Mouse (Mus musculus) macrophage (primary cell): ENCODE data around the gene Cd63. TPM values are rescaled to one million over a fixed set of nuclear protein-coding genes. Genes with fewer than 3 reads are reported as not detected.

Experiments used
- H3K27ac ChIP-seq: fragments of 350-480 bp; formaldehyde crosslinking; 2 replicates; pipeline ENCODE4 v1.9.0; 2021
- H3K36me3 ChIP-seq: fragments of 350-480 bp; formaldehyde crosslinking; 2 replicates; pipeline ENCODE4 v1.9.0; 2021; ENCODE audit errors: inconsistent target
- H3K4me3 ChIP-seq: fragments of 350-480 bp; formaldehyde crosslinking; 2 replicates; pipeline ENCODE4 v1.9.0; 2021; ENCODE audit errors: inconsistent target
- H3K79me2 ChIP-seq: fragments of 350-480 bp; formaldehyde crosslinking; 2 replicates; pipeline ENCODE4 v1.9.0; 2021; ENCODE audit errors: inconsistent target
- WGBS: methylation state at CpG from one replicate; pipeline ENCODE4 v1.1.7; 2026; ENCODE audit warnings: inconsistent platforms; ENCODE audit not compliant: missing documents; 5-methylcytosine and 5-hydroxymethylcytosine counted together
- polyA plus RNA-seq: library from polyadenylated mRNA; stranded (reverse); fragments of 250-400 nt; gene quantifications from 3 replicates; pipeline ENCODE4 v1.2.4, GENCODE M21; 2018; ENCODE audit warnings: inconsistent platforms

Cd63 gene
- polyA plus RNA-seq, 1 experiment from 2014 or later: 1,611 TPM

- Histone ChIP-seq H3K36me3 (peaks cover 57% of the 10 kb centered on the region), H3K79me2 (peaks cover 50% of the 10 kb centered on the region), H3K4me3 (no peak overlapping the region), H3K27ac (no peak overlapping the region)
- 92% methylated on average over 9 of the region's 12 CpGs for WGBS
These were observed 12.9 kb downstream of the Cd63 start for GRCm38 (mm10) chr10:128913696-128914095.

DNA sequence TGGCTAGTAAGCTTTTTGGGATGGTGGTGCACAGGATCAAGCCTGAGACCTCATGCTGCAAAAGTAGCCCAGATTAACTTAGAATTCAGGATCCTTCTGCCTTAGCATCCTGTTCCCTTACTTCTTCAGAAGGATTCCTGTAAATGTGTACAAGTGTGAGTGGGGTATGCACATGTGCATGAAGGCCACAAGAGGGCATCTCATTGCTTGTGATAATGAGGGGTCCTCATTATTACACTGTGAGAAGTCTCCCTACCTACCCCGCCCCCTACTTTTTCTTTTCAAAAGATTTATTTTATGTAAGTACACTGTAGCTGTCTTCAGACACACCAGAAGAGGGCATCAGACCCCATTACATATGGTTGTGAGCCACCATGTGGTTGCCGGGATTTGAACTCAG is 14.8 kb downstream of the Cd63 start:
- 91% methylated on average over 2 of the region's 2 CpGs for WGBS
- Histone ChIP-seq H3K79me2 (peaks cover 41% of the 10 kb centered on the region), H3K27ac (no peak overlapping the region), H3K4me3 (no peak overlapping the region), H3K36me3 (peaks cover 57% of the 10 kb centered on the region)

- Histone ChIP-seq H3K79me2 (peaks cover 30% of the 10 kb centered on the region), H3K4me3 (no peak overlapping the region), H3K36me3 (peaks cover 57% of the 10 kb centered on the region), H3K27ac (no peak overlapping the region)
- 98% methylated on average over 3 of the region's 3 CpGs for WGBS
These were observed 15.9 kb downstream of the Cd63 start for GRCm38 (mm10) chr10:128916665-128917064.

- 93% methylated on average over 6 of the region's 6 CpGs for WGBS
These were observed 16.6 kb downstream of the Cd63 start for GRCm38 (mm10) chr10:128917400-128917799.

GRCm38 (mm10) chr10:128918246-128918645 is 17.5 kb downstream of the Cd63 start:
- 84% methylated on average over 7 of the region's 7 CpGs for WGBS
- H3K36me3 ChIP-seq: peaks cover 46% of the 10 kb centered on the region
- no peak overlapping the region for H3K27ac ChIP-seq
- peaks cover 14% of the 10 kb centered on the region; the same call in 1 of the 2 replicates for H3K79me2 ChIP-seq
- H3K4me3 ChIP-seq: no peak overlapping the region

More at GRCm38 (mm10) chr10:128917400-128917799, 16.6 kb downstream of the Cd63 start:
- Histone ChIP-seq H3K36me3 (peaks cover 52% of the 10 kb centered on the region), H3K79me2 (peaks cover 23% of the 10 kb centered on the region; the same call in 1 of the 2 replicates), H3K4me3 (no peak overlapping the region), H3K27ac (no peak overlapping the region)

- WGBS: 83% methylated on average over 6 of the region's 6 CpGs
- H3K27ac ChIP-seq: no peak overlapping the region
- peaks cover 37% of the 10 kb centered on the region for H3K36me3 ChIP-seq
- peaks cover 4% of the 10 kb centered on the region; the same call in 1 of the 2 replicates for H3K79me2 ChIP-seq
- H3K4me3 ChIP-seq: no peak overlapping the region
These were observed 18.4 kb downstream of the Cd63 start for GRCm38 (mm10) chr10:128919203-128919631.

- no peak overlapping the region for H3K27ac ChIP-seq
- WGBS: 94% methylated on average over 7 of the region's 7 CpGs
- H3K4me3 ChIP-seq: no peak overlapping the region
- no peaks in the 10 kb centered on the region for H3K79me2 ChIP-seq
- H3K36me3 ChIP-seq: peaks cover 29% of the 10 kb centered on the region
These were observed 19.2 kb downstream of the Cd63 start for GRCm38 (mm10) chr10:128919966-128920365.

GRCm38 (mm10) chr10:128920736-128921161 is 20.0 kb downstream of the Cd63 start:
- no peak overlapping the region for H3K27ac ChIP-seq
- H3K36me3 ChIP-seq: peaks cover 23% of the 10 kb centered on the region
- H3K79me2 ChIP-seq: no peaks in the 10 kb centered on the region
- no peak overlapping the region for H3K4me3 ChIP-seq
- 90% methylated on average over 3 of the region's 3 CpGs for WGBS

GRCm38 (mm10) chr10:128921251-128921650 is 20.5 kb downstream of the Cd63 start:
- Histone ChIP-seq H3K27ac (no peak overlapping the region), H3K4me3 (no peak overlapping the region), H3K79me2 (no peaks in the 10 kb centered on the region), H3K36me3 (peaks cover 19% of the 10 kb centered on the region)
- WGBS: 100% methylated on average over 1 of the region's 1 CpGs

GRCm38 (mm10) chr10:128921883-128922821 is 21.4 kb downstream of the Cd63 start:
- H3K36me3 ChIP-seq: peaks cover 10% of the 10 kb centered on the region
- no peaks in the 10 kb centered on the region for H3K79me2 ChIP-seq
- H3K4me3 ChIP-seq: peak overlapping the region; percentile 49; the same call in 1 of the 2 replicates
- H3K27ac ChIP-seq: no peak overlapping the region
- 79% methylated on average over 16 of the region's 16 CpGs for WGBS

- Histone ChIP-seq H3K27ac (peak within 1 kb of the TSS; percentile 78), H3K4me3 (peak within 1 kb of the TSS; percentile 49), H3K36me3 (peaks cover 5% of the 10 kb centered on the region; the same call in 1 of the 2 replicates), H3K79me2 (no peaks in the 10 kb centered on the region)
- WGBS: 38% methylated on average over 1 of the region's 1 CpGs
These were observed 21.9 kb downstream of the Cd63 start, which contains the start of gene Rdh5 for GRCm38 (mm10) chr10:128922822-128923012. Rdh5 (minus strand) TSS chr10:128922888.

- peak overlapping the region; percentile 49 for H3K4me3 ChIP-seq
- no peaks in the 10 kb centered on the region for H3K79me2 ChIP-seq
- H3K27ac ChIP-seq: peak overlapping the region; percentile 78
- WGBS: under 1% methylated on average over 42 of the region's 42 CpGs
- peaks cover under 1% of the 10 kb centered on the region; the same call in 1 of the 2 replicates for H3K36me3 ChIP-seq
These were observed 22.4 kb downstream of the Cd63 start for GRCm38 (mm10) chr10:128923013-128923691.

- WGBS: 50% methylated on average over 9 of the region's 9 CpGs
- peak within 1 kb of the TSS; percentile 78 for H3K27ac ChIP-seq
- no peaks in the 10 kb centered on the region for H3K36me3 ChIP-seq
- peak within 1 kb of the TSS; percentile 49 for H3K4me3 ChIP-seq
- no peaks in the 10 kb centered on the region for H3K79me2 ChIP-seq
These were observed 23.1 kb downstream of the Cd63 start, which contains the start of gene Bloc1s1 for GRCm38 (mm10) chr10:128923935-128924334. Bloc1s1 (minus strand) TSS chr10:128924035.

GRCm38 (mm10) chr10:128928356-128928755 is 27.6 kb downstream of the Cd63 start:
- no peaks in the 10 kb centered on the region for H3K36me3 ChIP-seq
- H3K79me2 ChIP-seq: no peaks in the 10 kb centered on the region
- H3K4me3 ChIP-seq: no peak overlapping the region
- 85% methylated on average over 4 of the region's 4 CpGs for WGBS
- no peak overlapping the region for H3K27ac ChIP-seq
